Mouse (Mus musculus): ENCODE results near the gene Tmeff1.

Gene Tmeff1

GRCm38 (mm10) chr4:48622246-48622645, 37.3 kb downstream of the Tmeff1 start:
- no peak for DNase-seq (ENCODE audit: low spot score in 2 of 2)

DNA sequence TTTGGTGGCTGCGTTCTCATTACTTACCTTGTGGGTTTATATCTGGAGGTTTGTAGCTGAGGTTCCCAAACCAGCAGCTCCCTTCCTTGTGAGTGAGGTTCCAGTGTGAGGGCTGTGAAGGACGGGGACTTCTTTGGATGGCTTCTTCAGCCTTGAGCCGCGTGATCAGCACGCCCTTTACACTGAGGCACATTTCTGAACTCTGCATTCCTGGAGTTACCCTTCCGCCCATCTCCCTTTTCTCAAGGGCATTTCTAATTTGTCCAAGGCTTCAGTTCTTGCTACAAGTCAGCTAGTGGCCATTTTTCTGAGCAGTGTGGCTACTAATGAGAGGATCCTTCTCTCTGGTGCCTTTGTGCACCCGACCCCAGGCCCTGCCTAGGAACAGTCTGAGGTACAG, 38.0 kb downstream of the Tmeff1 start:
- no peak for DNase-seq (ENCODE audit: low spot score in 2 of 2)

GRCm38 (mm10) chr4:48624961-48625360, 40.0 kb downstream of the Tmeff1 start:
- no peak for DNase-seq (ENCODE audit: low spot score in 2 of 2)

GRCm38 (mm10) chr4:48625836-48626235, 40.9 kb downstream of the Tmeff1 start:
- DNase-seq (ENCODE audit: low spot score in 2 of 2): no peak

DNA sequence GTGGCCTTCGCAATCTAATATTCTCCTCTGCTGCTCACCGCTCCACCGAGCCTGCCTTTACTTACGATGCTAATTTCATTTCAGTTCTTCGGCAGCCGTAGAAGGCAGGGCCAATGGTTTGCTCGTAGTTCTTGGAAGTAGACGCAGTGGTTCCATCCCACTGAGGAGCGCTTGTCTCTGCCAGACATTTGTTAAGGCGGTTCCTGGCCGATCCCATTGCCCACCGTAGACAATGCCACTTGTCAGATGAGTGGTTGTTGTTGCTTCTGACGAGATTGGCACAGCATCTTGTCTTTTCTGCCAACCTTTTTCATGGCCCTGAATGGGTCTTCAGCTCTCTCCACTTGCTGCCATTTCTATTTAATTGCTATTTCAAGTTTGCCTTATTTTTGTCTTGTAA, 44.5 kb downstream of the Tmeff1 start:
- DNase-seq (ENCODE audit: low spot score in 2 of 2): no peak

DNA sequence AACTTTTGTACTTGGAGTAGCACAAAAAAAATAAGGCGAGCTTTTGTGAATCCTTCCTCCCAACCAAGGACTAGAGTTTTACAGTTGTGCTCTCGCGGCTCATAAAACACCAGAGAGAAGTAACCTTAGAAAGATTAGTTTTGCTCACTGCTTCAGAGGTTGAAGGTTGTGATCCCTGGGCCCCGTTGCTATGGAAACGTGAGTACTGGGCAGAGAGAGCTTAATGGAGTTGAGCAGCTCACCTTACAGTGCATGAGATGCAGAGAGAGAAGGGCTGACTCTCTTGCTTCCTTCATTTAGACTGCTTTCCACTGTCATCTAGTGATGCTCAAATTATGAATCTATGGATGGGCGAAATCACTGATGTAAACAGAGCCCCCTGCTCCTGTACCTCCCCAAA, 48.6 kb downstream of the Tmeff1 start:
- no peak for DNase-seq (ENCODE audit: low spot score in 2 of 2)

DNA sequence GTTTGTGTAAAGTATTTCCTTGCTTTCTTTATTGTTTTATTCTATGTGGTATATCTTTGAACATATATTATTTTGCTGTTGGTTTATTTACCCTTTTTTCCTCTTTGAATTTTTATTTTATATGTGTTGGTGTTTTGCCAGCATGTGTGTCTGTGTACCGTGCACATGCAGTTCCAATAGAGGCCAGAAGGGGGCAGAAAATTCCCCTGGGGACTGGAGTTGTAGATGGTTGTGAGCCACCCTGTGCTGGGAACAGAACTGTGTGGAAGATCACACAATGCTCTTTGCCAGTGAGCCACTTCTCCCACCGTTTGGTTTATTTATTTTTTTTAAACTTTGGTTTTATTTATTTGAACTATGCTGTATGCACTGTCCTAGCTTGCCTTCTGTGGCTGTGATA, 49.1 kb downstream of the Tmeff1 start:
- no peak for DNase-seq (ENCODE audit: low spot score in 2 of 2)

DNA sequence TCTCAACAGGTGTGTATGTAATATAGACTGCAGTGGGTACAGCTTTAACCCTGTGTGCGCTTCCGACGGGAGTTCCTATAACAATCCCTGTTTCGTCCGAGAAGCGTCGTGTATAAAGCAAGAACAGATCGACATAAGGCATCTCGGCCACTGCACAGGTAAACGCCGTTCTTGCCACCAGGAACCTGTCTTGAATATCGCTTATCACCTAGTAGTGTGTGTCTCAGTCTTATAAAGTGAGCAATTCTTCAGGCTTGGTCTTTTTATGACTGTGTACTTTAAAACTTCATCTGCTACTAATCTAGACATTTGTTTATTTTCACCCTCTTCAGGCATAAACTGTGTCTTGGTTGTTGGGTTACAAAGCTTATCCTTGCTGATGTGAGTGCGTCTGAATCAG, 51.9 kb downstream of the Tmeff1 start:
- no peak for DNase-seq (ENCODE audit: low spot score in 2 of 2)

DNA sequence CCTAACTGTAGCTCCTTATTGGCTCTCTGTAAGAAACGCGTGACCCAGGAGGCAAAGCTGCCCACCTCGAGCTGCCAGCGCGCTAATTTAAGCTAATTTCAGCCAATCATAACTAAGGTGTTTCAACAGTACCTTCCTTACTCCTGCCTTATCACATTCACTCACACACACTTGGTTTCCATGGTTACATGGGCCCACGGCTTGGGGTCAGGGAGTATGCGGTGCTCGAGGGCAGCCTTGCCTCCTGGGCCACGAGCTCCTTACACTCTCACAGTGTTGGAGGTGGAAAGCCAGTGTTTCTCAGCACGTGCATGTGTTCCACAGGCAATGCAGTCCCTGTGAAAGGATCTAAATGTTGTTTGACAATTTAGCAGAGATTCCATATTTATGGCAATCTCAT, 53.2 kb downstream of the Tmeff1 start:
- no peak for DNase-seq (ENCODE audit: low spot score in 2 of 2)

- DNase-seq (ENCODE audit: low spot score in 2 of 2): no peak
These were observed 54.5 kb downstream of the Tmeff1 start for GRCm38 (mm10) chr4:48639503-48639902.

GRCm38 (mm10) chr4:48643801-48644200, 58.8 kb downstream of the Tmeff1 start:
- DNase-seq (ENCODE audit: low spot score in 2 of 2): no peak

DNA sequence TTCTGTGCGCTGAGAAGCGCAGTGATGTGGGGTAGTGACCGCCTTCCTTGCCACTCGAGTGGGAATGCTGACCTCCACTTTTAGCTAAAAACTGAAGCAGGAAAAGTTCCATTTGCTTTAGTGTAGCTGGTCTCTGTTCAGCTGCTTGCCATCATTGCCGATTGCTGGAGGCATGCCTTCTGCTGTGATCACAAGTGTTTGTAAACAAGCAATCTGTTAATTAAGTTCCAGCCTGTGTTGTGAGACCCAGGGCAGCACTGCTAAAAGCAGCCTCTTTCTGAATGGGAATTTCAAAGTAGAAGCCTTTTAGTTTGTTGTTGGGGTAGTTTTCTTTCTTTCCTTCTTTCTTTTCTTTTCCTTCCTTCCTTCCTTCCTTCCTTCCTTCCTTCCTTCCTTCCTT, 61.2 kb downstream of the Tmeff1 start:
- no peak for DNase-seq (ENCODE audit: low spot score in 2 of 2)

GRCm38 (mm10) chr4:48650617-48651360, 65.8 kb downstream of the Tmeff1 start:
- DNase-seq (ENCODE audit: low spot score in 2 of 2): no peak

DNA sequence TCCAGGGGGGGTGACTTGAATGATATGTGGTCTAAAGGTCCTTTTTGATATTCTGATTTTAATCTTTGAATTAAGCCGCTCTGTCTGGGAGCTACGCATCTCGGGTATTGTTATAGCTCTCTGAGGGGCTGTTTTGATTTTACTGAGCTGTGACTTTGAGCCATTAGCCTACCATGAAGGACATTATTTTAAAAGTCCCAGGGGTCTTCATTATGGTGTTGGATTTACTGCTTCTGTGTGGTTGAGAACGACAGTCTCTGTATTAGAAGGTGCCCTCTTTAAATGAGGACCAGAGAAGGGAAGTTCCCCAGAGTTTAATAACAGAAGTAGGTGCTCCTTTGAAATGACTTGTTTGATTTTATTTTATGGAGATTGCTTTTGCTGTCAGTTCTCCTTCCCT, 69.1 kb downstream of the Tmeff1 start:
- no peak for DNase-seq (ENCODE audit: low spot score in 2 of 2)

GRCm38 (mm10) chr4:48656530-48656929, 71.6 kb downstream of the Tmeff1 start:
- DNase-seq (ENCODE audit: low spot score in 2 of 2): no peak

- DNase-seq (ENCODE audit: low spot score in 2 of 2): no peak
These were observed 75.2 kb downstream of the Tmeff1 start for GRCm38 (mm10) chr4:48660144-48660543.

- DNase-seq (ENCODE audit: low spot score in 2 of 2): no peak
These were observed 75.9 kb downstream of the Tmeff1 start for GRCm38 (mm10) chr4:48660619-48661575.

DNA sequence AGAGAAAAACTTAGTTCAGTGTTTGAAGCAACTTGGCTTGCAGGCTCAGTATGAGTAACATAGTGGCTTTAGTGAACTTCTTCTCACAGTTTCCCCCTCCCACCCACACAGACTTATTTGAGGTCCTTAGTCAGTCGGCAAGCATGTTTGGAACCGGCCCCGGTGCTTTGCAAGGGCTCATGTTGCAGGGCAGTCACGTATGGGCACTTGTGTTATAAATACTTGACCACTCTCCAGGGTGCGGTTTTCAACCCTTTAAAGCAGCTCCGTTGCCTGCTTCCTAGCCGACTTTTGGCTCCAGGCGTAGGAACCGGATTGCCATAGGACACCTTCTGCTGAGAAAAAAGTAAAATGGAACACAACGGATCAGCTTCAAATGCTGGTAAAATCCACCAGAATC, 78.3 kb downstream of the Tmeff1 start, which contains the start of gene Cavin4:
Gene Cavin4 (plus strand): TSS at position 244 of the 400 bp plus-strand sequence.
- no peak for DNase-seq (ENCODE audit: low spot score in 2 of 2)

DNA sequence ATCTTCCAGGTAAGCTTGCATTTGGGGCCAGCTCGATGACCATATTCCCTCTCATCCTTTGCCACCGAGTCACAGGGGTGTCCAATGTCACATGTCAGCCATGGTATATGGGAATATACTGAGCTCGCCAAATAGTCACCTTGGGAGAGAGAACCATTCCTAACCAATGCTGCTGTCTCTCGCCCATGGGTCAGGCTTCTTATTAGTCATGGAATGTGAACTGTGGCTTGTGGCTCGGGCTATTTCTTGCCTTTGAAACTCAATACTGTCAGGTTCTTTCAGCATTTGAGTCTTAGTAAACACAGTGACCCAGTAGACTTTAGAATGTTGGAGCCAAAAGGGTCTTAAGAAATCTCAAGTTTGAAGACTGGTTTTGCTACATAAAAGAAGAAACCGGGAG, 79.0 kb downstream of the Tmeff1 start:
- DNase-seq (ENCODE audit: low spot score in 2 of 2): no peak

GRCm38 (mm10) chr4:48667279-48667678, 82.3 kb downstream of the Tmeff1 start:
- no peak for DNase-seq (ENCODE audit: low spot score in 2 of 2)

- no peak for DNase-seq (ENCODE audit: low spot score in 2 of 2)
These were observed 87.9 kb downstream of the Tmeff1 start for GRCm38 (mm10) chr4:48672915-48673314.

- DNase-seq (ENCODE audit: low spot score in 2 of 2): no peak
These were observed 89.4 kb downstream of the Tmeff1 start for GRCm38 (mm10) chr4:48674412-48674811.

All from spleen, postnatal 14 days (tissue).